Mouse (Mus musculus) liver, adult (tissue): ENCODE measurements around the gene Fam163b.

ENCODE experiments used
- GATA4 ChIP-seq: IDR thresholded peaks from 2 replicates; pipeline ENCODE4 v1.6.1; 2014; ENCODE audit warnings: mild to moderate bottlenecking, low read length; ENCODE audit not compliant: insufficient replicate concordance

The Fam163b gene

GRCm38 (mm10) chr2:27154466-27155185 is 12.3 kb upstream of the Fam163b start:
- TF ChIP-seq GATA4, result no peak

GRCm38 (mm10) chr2:27149457-27149856 is 7.2 kb upstream of the Fam163b start:
- no peak for TF ChIP-seq GATA4

- no peak for TF ChIP-seq GATA4
Observed at GRCm38 (mm10) chr2:27146840-27147239, 4.5 kb upstream of the Fam163b start.

- TF ChIP-seq GATA4, result no peak
Observed at GRCm38 (mm10) chr2:27144957-27145356, 2.7 kb upstream of the Fam163b start.

- TF ChIP-seq GATA4, result no peak
Observed at GRCm38 (mm10) chr2:27138356-27138755, 3.9 kb downstream of the Fam163b start.

GRCm38 (mm10) chr2:27136789-27137188 is 5.5 kb downstream of the Fam163b start:
- TF ChIP-seq GATA4, result no peak

- no peak for TF ChIP-seq GATA4
Observed at GRCm38 (mm10) chr2:27136336-27136735, 6.0 kb downstream of the Fam163b start.

- no peak for TF ChIP-seq GATA4
Observed at GRCm38 (mm10) chr2:27135935-27136334, 6.4 kb downstream of the Fam163b start.

- TF ChIP-seq GATA4, result no peak
Observed at GRCm38 (mm10) chr2:27128990-27129389, 13.3 kb downstream of the Fam163b start.

- no peak for TF ChIP-seq GATA4
Observed at GRCm38 (mm10) chr2:27126496-27126895, 15.8 kb downstream of the Fam163b start.

- no peak for TF ChIP-seq GATA4
Observed at GRCm38 (mm10) chr2:27125979-27126378, 16.3 kb downstream of the Fam163b start.

GRCm38 (mm10) chr2:27123121-27123520 is 19.2 kb downstream of the Fam163b start:
- no peak for TF ChIP-seq GATA4

GRCm38 (mm10) chr2:27122578-27122977 is 19.7 kb downstream of the Fam163b start:
- no peak for TF ChIP-seq GATA4

GRCm38 (mm10) chr2:27121626-27122355 is 20.5 kb downstream of the Fam163b start:
- no peak for TF ChIP-seq GATA4

GRCm38 (mm10) chr2:27120241-27120641 is 22.1 kb downstream of the Fam163b start:
- no peak for TF ChIP-seq GATA4

- TF ChIP-seq GATA4, result no peak
Observed at GRCm38 (mm10) chr2:27119766-27120165, 22.5 kb downstream of the Fam163b start.
